Mouse (Mus musculus): Measurements from ENCODE around the gene Wiz. TPM values are rescaled to one million over a fixed set of nuclear protein-coding genes. Genes with fewer than 3 reads are reported as not detected.
A peak's percentile ranks its signal among the peaks of the same experiment; 100 is the strongest.

The Wiz gene
- total RNA-seq, 1 experiment from 2014 or later: 15.7 TPM

- ATAC-seq (replicated peaks; ENCODE audit: low read depth, poor library complexity, severe bottlenecking): no peak
Observed at GRCm38 (mm10) chr17:32383661-32384060, 5.6 kb downstream of the Wiz start.

DNA sequence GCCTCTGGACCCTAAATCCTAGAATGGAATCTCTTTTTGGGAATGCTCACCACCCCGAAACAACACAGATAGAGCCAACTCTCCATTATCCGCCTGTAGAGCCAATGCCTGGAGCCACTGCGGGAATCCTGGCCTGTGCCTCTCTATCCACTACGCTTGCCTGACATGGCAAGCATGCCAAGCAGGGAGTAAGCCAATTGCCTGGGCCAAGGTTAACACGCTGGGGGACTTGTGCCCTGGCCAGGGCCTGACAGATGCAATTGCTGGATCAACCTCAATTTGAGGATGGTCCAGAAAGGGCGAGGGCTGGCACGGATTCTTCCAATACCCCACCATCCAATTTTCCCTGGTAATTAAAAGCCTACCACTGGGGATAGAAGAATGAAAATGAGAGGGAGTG lies 6.7 kb downstream of the Wiz start:
- ATAC-seq (replicated peaks; ENCODE audit: low read depth, poor library complexity, severe bottlenecking): no peak

DNA sequence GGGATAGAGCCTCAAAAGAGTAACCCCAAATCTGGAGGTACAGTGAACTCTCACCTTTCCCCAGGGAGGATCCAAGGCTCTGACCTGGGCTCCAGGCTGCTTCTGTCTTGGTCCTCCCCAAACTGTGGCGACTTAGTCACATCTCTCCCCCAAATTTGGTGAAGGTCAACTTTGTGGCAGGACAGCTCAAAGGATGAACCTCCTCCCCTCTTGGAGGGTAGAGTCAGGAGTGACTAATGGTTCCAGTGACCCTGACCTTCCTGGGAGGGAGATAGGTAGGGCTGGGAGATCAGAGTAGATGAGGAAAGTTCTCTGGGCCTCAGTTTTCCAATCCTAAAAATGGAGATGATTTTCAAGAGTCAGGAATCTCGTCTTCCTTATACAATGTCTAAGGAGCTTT lies 10.5 kb downstream of the Wiz start:
- no peak for ATAC-seq (replicated peaks; ENCODE audit: low read depth, poor library complexity, severe bottlenecking)

DNA sequence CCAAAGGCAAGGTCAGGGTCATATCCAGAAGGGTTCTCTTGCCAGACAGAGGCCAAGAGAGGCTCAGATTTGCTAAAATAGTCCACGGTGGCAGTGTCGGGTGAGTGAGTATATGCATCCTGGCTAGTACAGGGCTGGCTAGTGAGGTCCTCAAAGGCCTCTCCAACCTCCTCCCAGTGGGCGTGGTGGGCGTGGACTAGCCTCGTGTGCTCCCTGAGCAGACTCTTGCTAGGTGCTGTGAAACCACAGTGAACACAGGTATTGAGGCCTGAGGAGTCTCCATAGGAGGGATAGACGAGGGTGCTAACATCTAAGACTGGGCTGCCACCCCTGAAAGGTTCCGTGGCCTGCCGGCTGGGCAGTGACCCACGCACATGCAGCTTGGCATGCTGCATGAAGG lies 12.1 kb downstream of the Wiz start:
- ATAC-seq (replicated peaks; ENCODE audit: low read depth, poor library complexity, severe bottlenecking): no peak

GRCm38 (mm10) chr17:32376475-32376874 lies 12.8 kb downstream of the Wiz start:
- no peak for ATAC-seq (replicated peaks; ENCODE audit: low read depth, poor library complexity, severe bottlenecking)

DNA sequence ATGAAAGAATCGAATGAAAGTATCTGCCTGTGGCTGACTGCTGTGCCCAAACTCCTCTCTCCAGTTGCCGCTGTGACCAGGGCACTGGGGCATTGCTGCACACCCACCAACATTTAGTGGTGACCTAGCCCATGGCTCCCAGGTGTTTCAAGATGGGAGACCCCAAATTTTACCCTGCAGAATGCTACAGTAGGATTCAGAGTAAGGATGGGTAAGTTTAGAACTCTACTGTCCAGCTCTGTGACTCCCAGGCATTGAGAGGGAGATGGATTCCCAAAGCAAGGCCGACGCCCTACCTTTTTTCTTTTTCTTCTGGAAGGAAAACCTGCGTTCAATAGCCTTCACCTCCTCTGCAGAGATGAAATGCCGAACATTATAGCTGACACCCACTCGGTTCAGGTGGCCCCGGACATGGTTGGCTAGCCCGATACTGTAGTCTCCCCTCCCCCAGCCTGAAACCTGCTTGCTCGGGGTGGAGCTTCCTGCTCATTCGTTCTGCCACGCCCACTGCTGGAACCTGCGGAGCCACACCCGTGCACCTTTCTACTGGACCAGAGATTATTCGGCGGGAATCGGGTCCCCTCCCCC lies 20.2 kb downstream of the Wiz start:
- peak; percentile 40; the same call in 1 of the 2 replicates for ATAC-seq (replicated peaks; ENCODE audit: low read depth, poor library complexity, severe bottlenecking)

DNA sequence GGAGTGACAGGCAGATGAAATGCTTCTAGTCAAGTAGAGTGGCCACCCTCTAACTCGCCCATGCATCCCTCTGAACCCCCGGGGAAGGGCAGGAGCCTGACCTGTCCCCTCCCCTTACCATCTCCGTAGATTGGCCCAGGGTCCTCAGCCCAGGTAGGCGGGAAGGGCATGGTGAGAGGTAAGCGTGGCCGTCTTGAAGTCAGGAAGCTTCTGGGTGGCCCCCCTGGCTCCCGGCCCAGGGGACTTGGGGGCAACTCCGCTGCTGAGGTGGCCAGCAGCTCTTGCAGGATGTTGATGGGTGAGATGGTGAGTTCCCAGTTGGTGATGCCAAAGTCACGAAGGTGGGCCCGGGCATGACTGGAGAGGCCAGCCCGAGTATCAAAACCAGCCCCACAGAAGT lies 21.5 kb downstream of the Wiz start:
- no peak for ATAC-seq (replicated peaks; ENCODE audit: low read depth, poor library complexity, severe bottlenecking)

GRCm38 (mm10) chr17:32365296-32365695 lies 23.9 kb downstream of the Wiz start:
- ATAC-seq (replicated peaks; ENCODE audit: low read depth, poor library complexity, severe bottlenecking): no peak

DNA sequence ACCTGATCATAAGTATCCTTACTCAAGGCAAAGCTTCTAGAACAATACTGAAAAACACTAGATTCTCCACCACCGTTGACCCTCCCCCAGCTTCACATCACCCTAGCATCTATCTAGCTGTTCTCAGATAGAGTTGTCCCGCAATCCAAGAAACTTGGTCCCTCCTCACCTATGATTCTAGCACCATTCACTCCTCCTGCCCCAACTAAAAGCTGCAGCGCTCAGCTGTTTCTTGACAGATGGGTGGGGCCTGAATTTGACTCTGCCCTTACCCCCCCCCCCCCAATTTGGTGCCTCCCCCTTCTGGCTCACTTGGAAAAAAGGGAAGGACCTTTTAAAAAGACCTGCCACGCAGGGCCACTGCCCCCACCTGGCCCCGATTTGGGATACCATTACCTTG lies 24.4 kb downstream of the Wiz start:
- ATAC-seq (replicated peaks; ENCODE audit: low read depth, poor library complexity, severe bottlenecking): no peak

DNA sequence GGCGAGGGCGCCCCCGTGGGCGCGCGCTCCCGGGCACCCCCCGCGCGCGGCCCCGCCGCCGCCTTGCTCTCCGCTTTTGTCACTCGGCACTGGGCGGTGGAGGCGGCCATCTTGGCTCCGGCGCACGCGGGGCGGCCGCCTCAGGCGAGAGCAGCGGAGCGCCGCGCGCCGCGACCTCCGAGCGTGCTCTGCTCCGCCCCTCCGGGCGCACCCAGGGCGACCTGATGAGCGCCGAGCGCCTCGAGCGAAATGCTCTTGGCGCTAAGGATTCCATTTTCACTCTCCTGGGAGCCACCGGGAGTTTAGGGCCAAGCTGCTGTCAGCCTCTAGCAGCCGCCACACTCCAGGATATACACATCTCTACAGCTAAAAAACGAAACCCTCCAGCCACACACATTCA lies 24.9 kb downstream of the Wiz start:
- peak; percentile 86 for ATAC-seq (replicated peaks; ENCODE audit: low read depth, poor library complexity, severe bottlenecking)

DNA sequence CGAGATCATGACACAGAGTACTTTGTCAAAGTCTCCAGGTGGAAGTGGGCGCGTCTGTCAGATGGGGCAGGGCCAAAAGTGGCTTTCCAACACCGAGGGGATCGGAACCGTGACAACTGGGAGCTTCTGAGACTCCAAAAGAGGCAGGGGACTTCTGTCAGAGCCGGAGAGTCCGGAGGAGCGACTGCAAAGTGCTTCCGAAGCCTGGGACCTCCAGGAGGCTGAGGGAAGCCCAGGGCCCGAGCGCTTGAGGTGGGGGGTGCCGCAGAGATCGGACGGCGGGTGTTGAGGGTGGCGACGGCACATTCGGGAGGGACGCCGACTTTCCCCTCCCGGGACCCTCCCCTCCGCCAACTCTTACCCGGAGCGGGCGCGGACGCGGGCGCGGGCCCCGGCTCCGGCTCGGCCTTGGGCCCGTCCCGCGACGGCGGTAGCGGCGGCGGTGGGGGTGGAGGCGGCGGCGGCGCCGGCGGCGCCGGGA lies 25.4 kb downstream of the Wiz start:
- ATAC-seq (replicated peaks; ENCODE audit: low read depth, poor library complexity, severe bottlenecking): no peak

GRCm38 (mm10) chr17:32362686-32363085 lies 26.6 kb downstream of the Wiz start:
- ATAC-seq (replicated peaks; ENCODE audit: low read depth, poor library complexity, severe bottlenecking): no peak

GRCm38 (mm10) chr17:32359928-32360327 lies 29.3 kb downstream of the Wiz start:
- no peak for ATAC-seq (replicated peaks; ENCODE audit: low read depth, poor library complexity, severe bottlenecking)

- no peak for ATAC-seq (replicated peaks; ENCODE audit: low read depth, poor library complexity, severe bottlenecking)
Observed at GRCm38 (mm10) chr17:32358943-32359340, 30.3 kb downstream of the Wiz start.

DNA sequence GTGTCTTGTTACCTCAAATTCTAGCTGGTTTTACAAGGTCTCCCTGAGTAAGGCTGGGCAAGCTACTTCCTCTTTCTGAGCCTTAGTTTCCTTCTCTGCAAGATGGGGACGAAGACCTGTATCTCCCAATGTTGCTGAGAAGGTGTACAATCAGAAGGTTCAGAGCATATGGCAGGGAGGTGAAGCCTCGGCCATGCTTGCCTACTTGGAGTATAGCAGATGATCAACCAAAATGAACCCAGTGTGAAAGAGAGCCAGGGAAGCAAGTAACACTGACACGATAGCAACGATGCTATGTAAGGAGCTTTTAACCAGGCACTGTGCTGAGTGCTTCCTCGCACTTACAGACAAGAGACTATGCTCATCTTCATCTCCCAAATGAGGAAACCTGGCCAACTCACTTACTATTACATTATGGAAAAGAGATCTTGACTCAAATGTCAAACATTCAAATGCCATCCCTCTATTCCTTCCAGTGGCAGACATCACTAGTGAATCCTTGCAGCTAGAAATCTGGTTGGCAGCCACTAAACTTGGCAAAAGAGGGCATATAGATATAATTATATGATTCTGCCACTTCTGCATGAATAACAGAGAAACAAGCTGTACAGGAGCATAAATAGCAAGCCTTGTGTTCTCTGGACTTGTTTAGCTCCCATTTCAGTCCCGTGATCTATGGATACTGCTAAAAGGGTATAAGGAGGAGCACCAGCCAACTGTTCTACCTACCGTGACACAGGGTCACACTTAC lies 30.9 kb downstream of the Wiz start:
- no peak for ATAC-seq (replicated peaks; ENCODE audit: low read depth, poor library complexity, severe bottlenecking)

DNA sequence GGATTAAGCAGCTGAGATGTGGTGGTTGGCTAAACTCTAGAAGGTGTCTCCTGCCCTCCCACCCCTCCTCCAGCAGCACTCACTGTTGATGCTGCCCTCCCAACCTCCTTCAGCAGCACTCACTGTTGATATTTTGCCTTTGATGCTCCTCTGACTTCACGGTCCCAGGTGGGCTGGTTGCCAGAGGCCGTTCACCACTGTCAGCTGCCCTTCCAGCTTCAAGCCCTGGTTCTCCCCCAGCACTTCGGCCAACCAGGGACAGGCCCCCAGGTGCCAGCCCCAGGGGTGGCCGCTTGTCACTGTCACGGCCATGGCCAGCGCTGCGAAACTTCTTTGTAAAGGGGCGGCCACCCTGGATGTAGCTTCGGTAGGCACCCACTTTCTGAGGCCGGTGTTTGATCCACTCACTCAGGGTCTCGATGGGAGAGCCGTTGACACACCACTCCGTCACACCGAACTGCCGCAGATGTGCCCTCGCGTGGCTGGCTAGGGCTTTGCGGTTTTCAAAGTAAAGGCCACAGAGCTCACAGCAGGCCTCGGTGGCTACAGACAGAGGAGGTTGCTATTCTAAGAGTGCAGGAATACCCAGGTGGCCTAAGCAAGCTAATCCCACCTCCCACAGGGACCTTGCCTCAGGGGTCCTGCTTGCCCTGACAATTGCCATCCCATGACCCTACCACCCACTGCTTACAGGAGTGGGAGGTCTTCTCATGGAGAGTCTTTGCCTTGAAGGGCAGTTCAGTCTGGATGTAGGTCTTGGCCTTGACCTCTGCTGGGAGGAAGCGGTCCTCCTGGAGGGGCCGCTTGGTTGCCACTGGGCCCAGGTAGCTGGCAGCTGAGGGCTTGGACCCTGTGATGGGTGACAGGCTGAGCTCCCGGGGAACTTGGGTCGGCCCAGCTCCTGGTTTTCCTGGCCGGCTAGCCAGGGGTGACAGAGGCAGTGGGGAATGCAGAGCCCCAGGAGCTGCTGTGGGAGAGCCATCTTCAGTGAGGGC lies 32.2 kb downstream of the Wiz start:
- no peak for ATAC-seq (replicated peaks; ENCODE audit: low read depth, poor library complexity, severe bottlenecking)

GRCm38 (mm10) chr17:32356281-32356680 lies 33.0 kb downstream of the Wiz start:
- no peak for ATAC-seq (replicated peaks; ENCODE audit: low read depth, poor library complexity, severe bottlenecking)

- no peak for ATAC-seq (replicated peaks; ENCODE audit: low read depth, poor library complexity, severe bottlenecking)
Observed at GRCm38 (mm10) chr17:32355031-32355430, 34.2 kb downstream of the Wiz start.

DNA sequence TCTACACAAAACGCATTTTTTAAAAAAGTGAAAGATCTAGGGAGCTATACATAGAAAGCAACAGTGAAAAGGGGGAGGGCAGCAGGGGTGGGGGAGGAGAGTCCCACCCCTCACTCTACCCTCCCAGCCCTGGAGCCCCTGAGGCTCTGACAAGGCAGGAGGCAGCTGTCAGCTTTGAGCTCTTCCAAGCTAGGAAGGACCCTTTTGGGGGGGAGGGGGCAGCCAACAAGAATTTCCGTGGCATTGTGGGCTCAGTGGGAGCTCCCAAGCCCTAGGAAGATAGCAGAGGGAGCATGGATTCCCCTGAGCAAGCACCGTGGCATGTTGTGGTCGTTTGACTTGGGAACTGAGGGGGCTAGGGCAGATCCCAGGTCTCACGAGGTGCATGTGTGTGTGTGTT lies 35.0 kb downstream of the Wiz start:
- no peak for ATAC-seq (replicated peaks; ENCODE audit: low read depth, poor library complexity, severe bottlenecking)

- no peak for ATAC-seq (replicated peaks; ENCODE audit: low read depth, poor library complexity, severe bottlenecking)
Observed at GRCm38 (mm10) chr17:32353696-32354095, 35.5 kb downstream of the Wiz start.

DNA sequence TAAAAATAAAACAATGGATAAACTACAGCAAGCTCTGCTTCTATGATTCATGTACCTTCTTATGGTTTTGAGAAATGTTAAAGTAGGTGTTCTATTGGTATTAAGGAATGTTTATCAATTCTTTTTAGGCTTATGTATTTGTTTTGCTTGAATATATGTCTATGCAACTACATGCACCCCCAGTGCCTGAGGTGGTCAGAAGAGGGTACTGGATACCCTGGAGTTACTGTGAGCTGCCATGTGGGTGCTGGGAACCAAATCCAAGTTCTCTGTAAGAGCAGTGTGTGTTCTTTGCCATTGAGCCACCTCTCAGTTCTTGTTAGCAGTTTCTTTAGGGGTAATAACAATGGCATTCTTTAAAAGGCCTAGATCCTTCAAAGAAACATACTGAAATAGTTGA lies 37.5 kb downstream of the Wiz start:
- ATAC-seq (replicated peaks; ENCODE audit: low read depth, poor library complexity, severe bottlenecking): no peak

Data from common myeloid progenitor, adult 5-6 weeks (primary cell).